Mouse (Mus musculus) forelimb bud, embryonic 11.5 days (tissue): ENCODE data around the gene Qrsl1.
A peak's percentile ranks its signal among the peaks of the same experiment; 100 is the strongest.
"Not testable (repeated sequence)": the region's sequence is repeated elsewhere in the genome, so short reads cannot be mapped to it uniquely, and the experiment has no call there.

Experiments used
- DNase-seq: peaks from one replicate; pipeline ENCODE4 v3.0.0-alpha.2; 2012; ENCODE audit warnings: low read depth, low spot score

The Qrsl1 gene

DNA sequence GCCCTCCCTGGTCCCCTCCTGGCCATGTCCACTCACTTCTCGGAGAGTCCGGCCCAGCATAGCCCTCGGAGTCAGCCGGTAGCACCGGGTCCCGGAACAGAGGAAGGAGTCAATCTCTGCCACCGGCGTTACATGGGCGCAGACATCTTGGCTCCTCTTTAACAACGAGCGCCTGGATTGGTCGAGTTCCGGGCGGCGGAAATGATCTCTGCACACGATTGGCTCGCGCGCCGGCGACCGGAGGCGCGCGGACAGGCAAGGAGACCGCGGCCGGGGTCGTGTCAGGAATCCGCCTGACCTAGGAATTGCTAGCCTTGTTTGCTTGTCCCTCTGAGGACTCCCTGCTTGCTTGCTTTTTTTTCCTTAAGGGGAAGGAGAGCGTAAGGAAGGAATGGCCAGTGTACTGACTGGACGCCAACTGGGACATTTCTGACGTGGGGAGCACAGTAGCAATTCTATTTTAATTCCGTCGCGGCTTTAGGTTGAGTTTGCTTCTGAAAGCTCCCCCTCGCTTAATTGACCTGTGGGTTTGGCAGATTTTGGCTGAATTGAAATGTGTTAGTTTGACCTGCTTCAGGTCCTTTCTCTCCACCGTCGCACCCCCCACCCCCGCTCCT, at the start of gene Qrsl1, which contains the start of gene Rtn4ip1:
TSS of gene Qrsl1 (minus strand) at position 168 of the 617 bp plus-strand sequence.
TSS of gene Rtn4ip1 (plus strand) at position 230 of the 617 bp plus-strand sequence.
- DNase-seq, result peak; percentile 95

DNA sequence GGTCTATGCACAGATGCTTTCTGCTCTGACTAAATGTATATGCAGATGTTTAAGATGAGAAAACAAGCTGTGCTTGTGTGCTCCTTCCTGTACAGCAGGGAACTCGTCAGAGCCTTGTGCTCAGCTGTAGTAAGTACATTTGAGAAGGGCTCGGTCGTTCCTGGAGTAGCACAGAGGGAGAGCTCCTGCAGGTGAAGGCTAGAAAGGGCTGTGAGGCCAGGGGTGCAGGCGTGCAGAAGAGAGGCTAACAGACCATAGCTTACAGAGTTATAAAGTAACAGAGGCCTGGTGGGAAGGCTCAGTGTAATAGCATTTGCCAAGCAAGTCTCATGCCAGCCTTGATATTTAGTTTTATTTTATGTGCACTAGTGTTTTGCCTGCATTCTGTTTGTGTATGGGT, 43.9 kb upstream of the Qrsl1 start:
- DNase-seq, result no peak

DNA sequence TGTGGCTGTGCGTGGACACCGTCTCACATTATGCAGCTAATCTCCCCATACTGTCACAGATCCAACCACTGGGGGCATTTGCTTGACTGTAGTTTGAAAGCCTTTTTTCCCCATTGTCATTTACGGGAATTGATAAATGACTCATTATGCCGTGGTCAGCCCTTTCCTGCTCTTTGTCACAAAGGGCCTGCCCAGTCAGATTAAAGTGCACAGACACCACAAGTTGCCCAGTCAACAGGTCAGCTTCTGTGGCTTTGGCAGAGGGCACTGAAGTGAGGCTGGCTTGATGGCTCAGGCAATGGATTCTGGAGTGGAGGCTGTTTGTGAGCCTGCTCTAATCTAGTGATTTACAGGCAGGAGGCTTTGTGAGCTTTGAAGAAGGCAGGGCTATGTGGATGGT, 42.2 kb upstream of the Qrsl1 start:
- DNase-seq, result no peak

DNA sequence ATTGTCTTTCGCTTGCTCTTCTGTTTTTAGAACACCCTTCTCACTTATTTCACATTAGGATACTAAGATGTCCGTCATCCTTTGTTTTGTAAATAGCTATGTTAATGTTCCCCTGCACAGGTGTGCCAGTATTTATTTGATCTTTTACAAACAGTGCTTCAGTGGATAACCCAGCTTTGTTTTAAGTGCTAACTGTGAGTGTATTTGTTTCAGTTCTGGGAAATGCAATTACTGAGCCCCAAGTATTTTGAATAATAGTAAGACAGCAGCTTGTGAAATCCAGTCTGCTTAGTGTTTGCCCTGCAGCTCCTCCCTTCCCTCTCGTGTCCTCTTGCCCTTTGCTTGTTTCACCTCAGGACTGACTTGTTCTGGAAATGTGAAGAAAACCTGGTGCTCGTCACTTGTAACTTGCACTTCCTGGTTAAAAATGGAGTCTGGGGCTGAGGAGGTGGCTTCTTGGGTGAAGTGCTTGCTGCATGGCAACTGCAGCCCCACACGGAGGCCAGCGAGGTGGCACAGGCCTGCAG, 37.7 kb upstream of the Qrsl1 start:
- no peak for DNase-seq

DNA sequence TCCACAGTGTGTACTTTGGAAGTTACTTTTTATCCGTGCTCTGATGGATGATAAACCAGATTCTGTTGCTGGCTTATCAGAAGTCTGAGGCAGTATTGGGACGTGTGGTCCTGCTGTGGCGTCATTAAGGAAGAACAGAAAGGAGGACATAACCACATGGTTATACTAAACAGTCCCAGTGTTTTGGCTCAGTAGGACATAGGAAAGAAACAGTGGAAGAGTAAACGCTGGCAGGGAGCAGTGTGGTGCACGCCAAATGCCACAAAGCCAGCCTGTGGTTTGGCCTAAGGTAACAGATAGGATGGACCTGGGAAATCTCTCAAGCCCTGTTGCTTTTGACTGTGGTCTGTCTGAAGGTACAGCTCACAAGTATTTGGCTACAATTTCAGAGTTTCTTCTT, 27.1 kb upstream of the Qrsl1 start:
- no peak for DNase-seq

DNA sequence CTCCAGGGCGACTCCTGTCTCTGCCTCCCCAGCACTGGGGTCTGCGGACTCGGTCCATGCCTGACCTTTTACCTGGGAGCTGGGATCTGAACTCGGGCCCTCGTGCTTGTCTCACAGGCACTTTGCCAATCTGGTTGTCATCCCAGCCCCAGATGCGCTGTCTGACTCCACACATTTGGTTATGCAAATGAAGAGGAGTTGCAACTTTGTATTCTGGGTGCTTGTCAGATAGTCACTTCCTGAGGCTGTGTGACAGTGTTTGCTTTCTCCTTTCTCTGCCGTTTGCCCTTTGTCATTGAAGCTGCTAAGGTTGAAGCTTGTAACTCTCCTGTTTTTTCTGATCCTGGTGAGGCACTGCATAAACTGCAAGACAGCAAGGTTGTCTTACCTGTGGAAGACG, 26.2 kb upstream of the Qrsl1 start:
- DNase-seq, result no peak

DNA sequence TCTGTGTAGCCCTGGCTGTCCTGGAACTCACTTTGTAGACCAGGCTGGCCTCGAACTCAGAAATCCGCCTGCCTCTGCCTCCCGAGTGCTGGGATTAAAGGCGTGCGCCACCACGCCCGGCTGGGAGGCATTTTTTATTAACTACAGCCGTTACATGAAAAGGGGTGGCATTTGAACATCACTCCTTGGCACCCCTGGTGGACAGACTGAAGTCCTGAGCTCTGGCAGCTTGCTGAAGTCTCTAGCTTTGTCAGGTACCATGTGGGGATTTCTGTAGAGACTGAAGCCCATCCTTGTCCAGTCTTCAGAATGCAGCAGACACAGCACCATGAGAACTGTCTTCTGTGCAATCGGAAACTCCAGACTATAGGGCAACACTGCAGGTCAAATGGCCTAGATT, 24.2 kb upstream of the Qrsl1 start:
- DNase-seq, result not testable (repeated sequence)

DNA sequence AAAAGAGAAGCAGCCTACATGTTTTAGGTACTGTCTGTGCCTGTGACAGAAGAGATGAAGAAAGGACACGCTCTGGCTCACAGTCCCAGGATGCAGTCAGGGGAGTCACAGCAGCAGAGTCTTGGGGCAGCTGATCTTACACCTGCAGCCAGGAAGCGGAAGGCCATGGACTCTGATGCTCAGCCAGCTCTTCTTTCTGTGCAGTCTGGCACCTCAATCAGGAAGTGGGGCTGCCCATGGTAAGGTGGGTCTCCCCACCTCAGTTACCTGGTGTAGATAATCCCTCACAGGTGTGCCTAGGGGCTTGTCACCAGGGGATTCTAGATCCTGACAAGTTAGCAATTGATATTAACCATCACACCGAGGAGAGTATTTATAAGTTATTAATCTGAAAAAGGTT, 21.6 kb upstream of the Qrsl1 start:
- DNase-seq, result no peak

DNA sequence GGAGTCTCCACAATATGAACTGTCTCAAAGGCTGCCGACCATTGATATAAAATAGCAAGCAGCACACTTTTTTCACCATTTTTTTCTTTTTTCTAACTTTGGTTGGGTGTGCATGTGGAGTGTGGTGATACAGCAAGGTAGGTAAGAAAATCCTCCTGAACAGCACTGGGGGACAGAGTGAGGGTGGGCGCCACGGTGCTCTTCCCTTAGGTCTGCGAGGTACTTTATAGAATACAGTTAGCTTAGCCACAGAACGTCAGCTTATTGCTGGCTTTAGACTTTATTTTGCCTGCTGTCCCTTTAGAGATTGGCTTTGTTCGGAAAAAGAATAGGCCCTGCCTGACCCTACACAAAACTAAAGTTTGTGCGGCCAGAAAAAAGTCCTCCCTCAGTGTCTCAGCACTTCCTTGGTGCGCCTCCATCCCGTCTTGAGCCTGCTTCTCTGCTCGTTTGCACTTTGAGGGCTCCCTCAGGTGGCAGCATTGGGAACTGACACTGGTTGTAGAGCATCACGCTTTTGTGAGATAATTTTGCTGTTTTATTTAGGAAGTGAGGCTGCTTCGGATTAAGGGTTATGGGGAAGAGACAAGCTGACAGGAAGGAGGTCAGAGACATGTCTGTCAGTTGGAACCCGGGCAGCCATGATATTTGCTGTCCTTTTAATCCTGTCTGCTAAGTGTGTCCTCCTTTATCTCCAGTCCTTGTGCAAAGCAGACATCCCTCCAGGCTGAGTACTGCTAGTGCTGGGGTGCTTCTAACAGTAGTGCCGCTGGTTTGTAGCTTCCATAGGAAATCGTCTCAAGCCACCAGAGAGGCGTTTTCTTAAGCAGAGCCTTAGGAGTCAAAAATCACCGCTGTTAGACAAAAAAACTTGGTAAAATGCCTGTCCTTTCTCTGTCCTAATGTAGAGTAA, 17.4 kb upstream of the Qrsl1 start:
- peak; percentile 81 for DNase-seq

DNA sequence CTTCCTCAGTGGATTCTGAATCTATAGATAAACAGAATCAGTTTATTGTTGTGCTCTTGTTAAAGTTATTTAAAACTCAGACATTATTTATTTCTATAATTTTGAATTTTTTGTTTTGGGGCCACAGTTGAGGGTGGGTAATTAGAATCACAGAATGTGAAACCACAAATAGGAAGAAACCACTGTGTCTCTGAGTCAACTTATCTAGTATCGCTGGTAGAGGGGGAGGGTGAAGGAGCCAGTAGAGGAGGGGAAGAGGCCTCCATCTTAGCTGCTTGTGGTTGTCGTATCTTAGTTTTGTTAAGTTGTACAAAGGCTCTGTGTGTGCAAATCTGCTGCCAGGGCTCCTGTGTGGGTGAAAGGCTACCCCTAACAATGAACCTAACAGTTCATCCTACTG, 15.2 kb upstream of the Qrsl1 start:
- DNase-seq, result no peak

DNA sequence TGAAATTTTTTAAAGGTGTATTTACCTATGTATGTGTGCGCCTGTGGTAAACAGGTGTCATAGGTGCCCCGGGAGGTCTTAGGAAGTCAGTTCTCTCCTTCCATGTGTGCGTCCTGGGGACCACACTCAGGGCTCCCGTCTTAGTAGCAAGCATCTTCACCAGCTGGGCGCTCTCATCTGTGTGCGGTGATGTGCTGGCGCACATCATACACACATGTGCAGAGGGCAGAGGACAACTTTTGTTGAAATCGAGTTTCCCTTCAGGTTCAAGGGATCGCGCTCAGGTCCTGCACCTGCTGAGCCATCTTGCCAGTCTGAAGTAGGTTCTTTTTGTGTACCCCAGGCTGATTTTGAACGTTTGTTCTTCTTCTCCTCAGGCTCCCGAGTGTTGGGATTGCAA, 14.6 kb upstream of the Qrsl1 start:
- DNase-seq, result no peak

DNA sequence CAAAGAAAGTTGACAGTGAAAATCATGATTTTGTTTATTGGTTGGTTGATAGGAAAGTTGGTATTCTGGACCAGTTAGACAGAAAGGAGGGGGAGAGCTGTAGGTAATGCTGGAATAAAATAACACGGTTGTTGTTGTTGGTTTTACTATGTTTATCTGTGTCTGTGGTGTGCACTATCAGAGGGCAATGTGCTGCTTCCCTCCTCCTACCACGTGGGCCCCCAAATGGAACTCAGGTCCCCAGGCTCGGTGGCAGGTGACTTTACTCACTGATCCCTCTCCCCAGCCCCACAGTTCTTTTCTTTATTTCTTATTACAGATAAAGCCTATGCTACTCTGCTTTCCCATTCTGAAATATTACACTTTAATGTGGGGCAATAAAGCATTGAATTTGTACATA, 10.7 kb upstream of the Qrsl1 start:
- DNase-seq, result no peak

DNA sequence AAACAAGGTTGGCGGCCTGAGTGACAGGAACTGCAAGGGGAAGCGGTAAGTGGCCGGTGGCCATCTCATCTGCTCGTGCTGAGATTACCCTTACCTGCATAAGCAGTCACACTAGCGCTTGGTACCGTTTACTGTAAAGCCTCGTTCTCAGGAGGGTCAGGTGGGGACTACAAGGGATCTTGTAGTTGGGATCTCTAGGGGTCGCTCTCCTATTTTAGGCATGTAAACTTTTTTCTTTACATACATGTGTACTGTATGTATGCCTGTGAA, 9.3 kb upstream of the Qrsl1 start:
- no peak for DNase-seq

DNA sequence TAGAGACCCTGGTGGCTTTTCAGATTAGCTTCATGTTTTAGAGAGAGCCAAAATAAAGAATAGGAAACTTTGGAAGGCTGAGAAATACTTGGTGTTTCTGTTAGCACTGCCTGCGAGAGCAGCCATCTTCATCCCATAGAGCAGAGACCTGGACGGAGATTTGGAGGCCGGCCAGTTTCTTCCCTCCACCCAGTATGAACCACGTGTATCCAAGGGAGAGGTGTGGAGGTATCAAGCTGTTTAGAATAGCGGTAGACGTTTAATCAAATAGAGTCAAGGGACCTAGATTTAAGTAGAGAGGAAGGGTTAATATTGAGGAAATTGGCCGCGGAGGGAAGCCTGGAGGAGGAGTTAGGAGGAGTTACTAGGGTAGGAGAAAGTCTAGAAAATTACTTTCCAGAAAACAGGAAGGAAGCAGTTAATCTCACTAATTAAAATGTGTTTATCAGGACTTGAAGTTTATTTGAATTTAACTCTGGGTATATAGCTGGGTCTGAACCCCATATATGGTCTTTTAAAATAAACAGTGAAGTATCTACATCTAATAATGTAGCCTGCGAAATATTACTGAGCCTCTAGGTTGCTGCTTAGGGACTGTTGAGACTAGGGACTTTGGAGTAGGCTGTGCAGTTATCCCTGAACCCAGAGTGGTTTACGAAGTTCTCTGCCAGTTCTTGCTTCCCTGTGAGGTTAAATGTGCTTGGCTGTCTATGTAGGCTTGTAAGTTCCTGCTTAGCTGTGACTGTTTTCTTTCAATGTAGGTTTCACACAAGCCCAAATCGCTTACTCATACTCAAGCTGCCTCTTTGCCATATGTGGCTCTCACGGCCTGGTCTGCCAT, 8.7 kb upstream of the Qrsl1 start:
- DNase-seq, result no peak

DNA sequence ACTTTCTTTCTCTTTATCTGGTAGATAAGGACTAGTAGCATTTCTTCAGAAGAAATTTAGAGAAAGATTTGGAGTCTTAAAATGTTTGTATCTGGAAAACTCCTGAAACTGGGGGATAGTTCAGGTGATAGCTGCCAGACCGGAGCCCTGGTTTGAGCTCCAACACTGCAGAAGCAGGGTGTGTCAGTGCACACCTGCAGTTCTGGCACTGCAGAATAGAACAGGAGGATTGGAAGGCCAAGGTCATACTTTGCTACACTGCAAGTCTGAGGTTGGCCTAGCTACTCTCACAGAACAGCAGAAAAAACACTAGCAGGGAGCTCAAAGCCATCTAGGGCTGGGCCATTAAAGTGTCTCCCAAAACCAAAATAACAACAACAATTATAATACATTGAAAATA, 3.0 kb upstream of the Qrsl1 start:
- DNase-seq, result no peak

DNA sequence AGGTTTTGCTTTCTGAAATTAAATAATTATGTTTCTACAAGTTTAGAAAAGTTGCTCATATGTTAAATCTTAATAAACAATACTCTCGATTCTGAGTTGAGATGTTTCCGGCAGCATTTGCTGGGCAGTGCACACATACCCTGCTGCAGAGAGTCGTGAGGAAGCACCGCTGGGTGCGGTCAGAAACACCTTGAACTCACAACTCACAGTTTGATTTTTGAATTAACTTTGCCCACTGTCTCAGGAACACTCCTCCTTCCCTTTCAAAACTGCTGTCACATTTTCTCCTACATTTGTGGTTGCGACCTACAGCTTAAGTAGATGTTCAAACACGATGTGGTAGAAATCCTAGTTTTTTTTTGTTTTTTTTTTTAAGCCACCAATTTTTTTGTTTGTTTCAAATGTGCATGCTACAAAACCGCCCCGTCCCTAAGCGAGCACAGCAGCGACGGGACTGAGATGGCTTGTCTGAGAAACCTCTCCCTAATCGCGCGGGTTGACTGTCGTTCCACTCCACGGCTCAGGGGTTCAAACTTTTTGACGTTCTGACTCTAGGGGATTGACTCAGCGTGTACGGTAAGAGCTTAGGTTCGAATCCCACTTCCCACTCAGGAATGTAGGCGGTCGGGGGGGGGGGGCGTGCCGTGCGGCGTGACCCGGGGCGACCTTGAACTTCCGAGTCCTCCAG, 518 bp downstream of the Qrsl1 start:
- no peak for DNase-seq

DNA sequence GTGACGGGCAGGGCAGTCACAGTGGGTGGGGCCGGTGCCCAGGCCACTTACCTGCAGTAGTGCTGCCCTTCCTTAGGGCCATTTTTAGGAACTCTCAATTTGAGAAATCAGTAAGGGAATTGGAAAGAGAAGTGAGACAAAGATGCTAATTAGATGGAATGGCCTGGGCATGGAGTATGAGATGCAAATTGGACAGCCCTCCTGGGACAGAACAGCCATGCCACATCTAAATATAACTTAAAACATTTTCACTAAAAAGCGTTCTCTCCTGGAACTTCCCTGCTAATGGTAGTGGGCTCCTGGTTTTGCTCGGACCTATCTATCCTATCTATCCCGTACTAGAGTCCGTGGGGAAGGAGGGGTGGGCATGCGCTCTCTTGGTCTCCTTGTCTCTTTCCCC, 3.3 kb downstream of the Qrsl1 start:
- no peak for DNase-seq

DNA sequence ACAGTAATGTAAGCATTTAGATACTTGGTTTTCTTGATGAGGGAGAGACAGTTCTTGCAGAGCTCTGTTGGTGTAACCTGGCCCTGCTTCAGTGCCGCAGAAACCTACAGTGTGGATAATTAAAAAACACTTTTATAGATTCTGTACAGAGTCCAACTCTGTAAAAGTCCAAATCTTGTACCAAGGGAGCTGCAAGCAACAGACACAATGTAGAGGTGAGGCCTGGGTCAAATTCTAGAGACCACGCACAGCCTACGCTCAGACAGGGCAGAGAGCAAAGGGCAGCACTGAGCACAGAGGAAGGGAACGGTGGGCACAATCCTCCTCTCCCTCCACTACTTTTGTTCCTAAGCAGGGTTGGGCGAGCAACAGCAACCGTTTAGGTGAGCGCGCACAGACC, 5.5 kb downstream of the Qrsl1 start:
- no peak for DNase-seq

DNA sequence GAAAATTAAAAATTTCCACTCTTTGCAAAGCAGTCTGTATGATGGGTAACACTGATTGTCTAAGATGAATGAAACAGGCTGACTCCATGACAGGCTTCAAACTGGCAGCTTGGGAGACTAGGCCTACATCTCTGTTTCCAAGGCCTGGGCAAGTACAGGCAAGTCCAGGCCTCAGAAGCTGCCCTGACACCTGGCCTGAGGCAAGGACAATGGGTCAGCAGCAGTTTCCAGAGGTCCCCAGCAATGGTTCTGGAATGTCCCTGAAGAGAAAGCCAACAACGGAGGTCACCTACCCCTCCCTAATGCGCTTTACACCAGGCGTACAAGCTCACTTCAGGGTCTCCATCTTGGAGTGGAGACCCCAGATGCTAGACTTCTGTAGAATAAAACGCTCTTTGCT, 8.6 kb downstream of the Qrsl1 start:
- no peak for DNase-seq

DNA sequence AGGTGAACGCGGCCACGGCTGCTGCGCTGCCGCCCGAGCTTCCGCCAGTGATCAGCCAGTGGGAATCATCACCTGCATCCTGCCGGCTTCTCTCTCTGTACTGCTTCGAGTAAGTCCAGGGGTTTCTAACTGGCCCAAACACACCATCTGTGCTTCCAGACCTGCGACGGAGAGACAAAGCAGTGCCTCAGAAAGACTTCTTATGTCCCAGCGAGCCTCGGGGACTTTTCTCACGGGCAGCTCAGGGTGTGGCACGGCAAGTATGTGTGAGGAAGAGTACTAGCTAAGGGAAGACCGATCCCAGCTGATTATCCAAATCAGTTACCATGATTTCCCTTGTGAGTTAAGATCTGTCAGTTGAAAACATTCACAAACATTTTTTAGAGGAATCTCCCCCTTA, 12.6 kb downstream of the Qrsl1 start:
- DNase-seq, result no peak

DNA sequence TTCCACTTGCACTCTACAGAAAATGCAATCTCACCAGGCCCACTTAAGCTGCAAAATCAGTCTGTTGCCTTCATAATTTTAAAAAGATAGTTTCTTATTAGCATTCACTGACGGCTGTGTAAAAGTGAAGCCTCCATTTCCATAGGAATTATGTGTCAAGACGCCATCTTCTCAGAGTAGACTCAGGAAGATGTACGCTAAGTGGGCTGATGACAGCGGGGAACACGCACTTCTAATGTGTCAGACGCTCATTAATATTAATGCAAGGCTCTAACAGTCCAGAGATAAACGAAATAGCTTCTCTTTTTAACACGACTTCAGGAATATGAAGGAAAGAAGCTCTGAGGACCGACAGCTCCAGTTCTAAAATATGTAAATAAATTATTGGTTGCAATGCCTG, 13.9 kb downstream of the Qrsl1 start:
- no peak for DNase-seq

DNA sequence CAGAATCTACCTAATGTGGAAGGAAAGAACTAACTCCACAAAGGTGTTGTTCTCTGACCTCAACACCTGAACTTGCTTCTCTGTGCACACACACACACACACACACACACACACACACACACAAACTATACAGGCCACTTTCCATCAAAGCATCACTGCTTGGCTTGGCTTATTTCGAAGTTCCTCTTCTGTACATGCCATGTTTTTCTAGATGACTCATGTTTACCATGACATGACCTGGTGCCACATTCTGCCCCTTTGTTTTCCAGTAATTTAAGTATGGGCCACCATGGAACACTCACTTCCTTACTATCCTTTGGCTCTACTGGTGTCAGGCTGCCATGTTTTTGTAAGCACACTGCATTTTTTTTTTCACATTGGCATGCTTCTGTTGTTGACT, 30.1 kb downstream of the Qrsl1 start:
- no peak for DNase-seq
